Mouse (Mus musculus) G1E (cell line): ENCODE measurements around the gene Jag1.

Experiments
- CTCF ChIP-seq: IDR thresholded peaks from 2 replicates; pipeline ENCODE4 v1.5.1; 2012; ENCODE audit warnings: low read depth, low read length, inconsistent platforms, mixed read lengths
- GATA1 ChIP-seq: IDR thresholded peaks from 2 replicates; pipeline ENCODE4 v1.6.1; 2012; ENCODE audit warnings: borderline replicate concordance, low read length, inconsistent platforms, mixed read lengths

DNA sequence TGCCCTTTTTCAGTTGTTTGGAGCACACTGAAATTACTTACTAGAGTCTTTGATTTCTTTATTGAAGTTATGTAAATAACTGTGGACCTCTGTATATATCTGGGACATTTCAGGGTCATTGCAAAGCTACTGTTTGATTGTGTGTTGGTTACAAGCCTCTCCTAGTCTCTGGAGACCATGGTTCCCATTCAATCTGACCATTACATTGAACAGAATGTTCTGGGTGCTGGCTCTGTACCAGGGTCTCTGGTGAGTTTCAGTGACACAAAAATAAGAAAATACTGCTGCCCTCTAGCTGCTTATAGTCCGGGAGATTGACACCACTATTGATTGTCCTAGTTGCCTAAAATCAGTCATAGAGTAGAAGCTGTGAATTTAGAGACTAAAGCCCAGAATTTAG lies 66.5 kb downstream of the Jag1 start:
- TF ChIP-seq CTCF (no peak), GATA1 (no peak)
